Mouse (Mus musculus) urinary bladder, postnatal 4 days (tissue): Measurements from ENCODE around the gene Elfn2.
A peak's percentile ranks its signal among the peaks of the same experiment; 100 is the strongest.

Source experiments
- DNase-seq, 2 experiments: peaks; one replicate each; pipeline ENCODE4 v3.0.0; 2021 to 2022; ENCODE audit warnings: low spot score in 2 of 2

Gene Elfn2

DNA sequence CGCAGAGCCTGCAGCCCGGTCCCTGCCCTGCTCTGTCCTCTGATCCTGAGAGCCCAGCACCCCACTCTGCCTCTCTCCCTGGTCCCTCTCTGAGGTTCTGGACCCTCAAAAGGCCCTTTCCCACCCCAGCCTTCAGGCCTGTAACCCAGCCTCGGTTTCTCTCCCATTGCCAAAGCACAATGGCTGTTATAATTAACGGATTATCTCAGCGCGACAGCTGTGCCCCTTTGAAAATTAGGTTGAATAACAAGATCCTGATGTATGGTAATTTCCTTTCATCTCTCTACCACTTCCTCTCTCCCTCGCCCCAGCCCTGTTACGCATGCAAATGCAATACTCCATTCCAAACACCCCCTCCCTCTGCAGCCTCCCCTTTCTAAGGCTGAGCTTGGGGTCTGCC is 35.1 kb downstream of the Elfn2 start:
- DNase-seq, result no peak

GRCm38 (mm10) chr15:78681781-78682180 is 36.8 kb downstream of the Elfn2 start:
- no peak for DNase-seq

- DNase-seq, result no peak
Observed at GRCm38 (mm10) chr15:78681301-78681700, 37.3 kb downstream of the Elfn2 start.

- no peak for DNase-seq
Observed at GRCm38 (mm10) chr15:78680291-78680690, 38.3 kb downstream of the Elfn2 start.

DNA sequence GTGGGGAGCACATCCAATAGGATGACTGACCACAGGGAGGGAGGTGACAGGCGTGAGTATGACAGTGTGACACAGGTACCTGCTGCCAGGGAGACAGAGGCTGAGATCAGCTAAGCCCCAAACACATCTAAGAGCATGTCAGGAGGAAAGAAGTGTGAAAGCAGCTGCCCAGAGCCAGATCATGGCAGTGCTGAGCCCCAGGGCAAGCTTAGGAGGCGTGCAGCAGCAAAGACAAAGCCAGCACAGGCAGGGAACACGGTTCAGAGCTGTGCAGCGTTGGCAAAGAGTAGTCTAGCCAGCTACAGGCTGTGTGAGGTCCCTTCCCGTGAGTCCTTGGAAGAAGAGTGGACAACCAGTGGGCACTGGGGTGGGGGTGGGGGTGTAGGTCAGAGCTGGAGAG is 40.9 kb downstream of the Elfn2 start:
- no peak for DNase-seq

DNA sequence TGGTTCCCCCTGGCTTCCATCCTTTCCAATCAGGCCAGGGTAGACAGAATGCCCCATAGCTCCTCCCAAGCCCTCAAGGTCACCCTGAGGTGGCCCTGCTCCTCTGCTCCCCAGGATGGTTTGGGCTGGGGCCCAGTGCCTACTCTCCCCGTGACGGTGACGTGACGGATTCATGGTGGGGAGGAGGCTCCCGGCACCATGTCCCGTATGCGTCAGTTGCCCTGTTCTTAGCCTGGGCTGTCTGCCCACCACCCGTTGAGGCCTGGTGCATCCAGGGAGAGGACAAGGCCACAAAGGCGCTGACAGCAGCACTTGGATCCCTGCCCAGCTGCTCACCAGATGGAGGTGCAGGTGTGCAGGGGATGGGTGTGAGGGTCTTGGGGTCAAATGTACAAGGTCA is 41.6 kb downstream of the Elfn2 start:
- no peak for DNase-seq

DNA sequence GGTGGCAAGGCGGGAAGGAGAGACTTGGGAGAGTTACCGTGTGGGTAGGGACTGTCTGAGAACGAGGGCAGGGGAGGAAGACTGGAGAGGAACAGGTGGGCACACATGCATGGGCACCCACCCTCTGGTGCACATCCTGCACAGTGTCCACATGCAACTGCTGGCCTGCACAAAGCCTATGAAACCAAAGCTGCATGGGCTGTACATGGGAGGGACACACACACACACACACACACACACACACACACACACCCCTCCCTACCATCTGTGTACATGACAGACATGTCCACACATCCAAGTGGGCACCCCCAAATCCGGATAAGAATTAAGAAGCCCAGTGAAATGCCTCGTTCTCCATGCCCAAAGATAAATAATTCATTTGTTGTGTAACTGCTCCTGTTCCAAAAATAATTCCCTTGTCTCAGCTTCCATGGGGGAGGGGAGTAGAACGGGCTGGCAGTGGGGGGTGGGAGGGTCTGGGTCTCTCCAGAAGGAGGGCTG is 43.6 kb downstream of the Elfn2 start:
- no peak for DNase-seq

DNA sequence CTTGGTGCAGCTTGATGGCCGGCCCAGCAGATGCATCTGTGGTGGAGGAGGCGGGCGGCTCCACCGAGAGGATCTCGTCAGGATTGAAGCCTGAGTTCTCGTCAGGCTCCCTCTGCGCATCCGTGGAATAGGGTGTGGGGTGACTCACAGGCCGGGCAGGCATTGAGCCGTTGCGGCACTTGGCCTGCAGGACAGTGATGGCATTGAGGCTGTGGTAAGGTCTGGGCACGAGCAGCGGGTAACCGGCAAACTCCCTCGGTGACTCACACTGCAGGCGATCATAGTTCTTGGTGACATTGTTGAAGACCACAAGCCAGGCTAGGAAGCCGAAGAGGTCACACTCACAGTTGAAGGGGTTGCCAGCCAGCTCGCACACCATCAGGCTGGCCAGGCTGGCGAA is 45.1 kb downstream of the Elfn2 start:
- no peak for DNase-seq

DNA sequence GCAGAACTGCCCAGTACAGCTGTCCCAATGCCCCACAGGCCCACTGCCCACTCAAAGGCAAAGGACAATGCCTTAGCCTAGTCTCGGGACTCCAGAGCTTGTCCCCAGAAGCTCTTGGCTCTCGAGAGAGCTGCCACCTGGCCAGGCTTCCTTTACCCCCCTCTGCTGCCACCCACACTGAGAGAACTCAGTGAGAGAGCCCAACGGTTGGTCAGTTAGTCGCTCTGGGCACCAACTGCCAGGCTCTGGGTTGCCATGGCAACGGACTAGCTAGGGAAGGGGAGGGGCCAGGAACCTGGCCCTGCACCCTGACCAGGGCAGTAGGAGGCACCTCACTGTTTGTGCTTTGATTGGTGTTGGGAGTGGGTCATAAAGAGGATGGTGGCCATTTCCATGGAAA is 48.2 kb downstream of the Elfn2 start:
- DNase-seq, result no peak

GRCm38 (mm10) chr15:78669221-78669871 is 49.2 kb downstream of the Elfn2 start:
- DNase-seq, result no peak

DNA sequence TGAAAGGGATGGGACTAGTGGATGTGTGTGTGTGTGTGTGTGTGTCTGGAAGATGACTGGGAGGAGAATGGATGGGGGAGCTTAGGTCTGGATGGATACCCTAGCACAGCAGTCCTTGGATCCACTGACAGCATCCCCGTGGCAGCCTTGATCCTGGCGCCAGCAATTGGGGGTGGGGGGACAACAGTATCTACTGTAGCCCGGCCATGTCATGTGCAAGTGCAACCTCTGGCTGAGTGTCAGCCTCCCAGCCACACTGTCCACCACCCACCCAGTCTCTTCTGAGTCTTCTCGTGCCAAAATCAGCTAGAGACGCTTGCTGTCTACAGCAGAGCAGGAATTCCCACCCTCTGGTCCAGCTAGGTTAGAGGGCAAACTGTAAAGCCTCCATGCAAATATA is 54.3 kb downstream of the Elfn2 start:
- no peak for DNase-seq

DNA sequence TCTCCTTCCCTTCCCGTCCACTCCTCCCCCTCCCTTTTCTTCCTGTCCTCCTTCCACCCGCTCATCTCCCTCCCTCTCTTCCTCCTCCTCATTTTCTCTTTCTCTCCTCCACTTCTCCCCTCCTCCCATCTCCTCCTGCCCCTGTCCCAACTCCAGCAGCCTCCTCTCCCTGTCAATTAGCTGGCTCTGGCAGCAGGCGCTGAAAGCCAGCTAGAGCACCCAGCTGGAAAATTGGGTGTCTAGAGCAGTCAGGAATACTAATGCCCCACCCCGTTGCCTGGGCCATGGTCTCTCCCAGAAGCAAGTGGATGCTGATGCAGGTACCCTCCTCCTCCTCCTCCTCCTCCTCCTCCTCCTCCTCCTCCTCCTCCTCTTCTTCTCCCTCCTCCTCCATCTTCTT is 67.4 kb downstream of the Elfn2 start:
- no peak for DNase-seq

DNA sequence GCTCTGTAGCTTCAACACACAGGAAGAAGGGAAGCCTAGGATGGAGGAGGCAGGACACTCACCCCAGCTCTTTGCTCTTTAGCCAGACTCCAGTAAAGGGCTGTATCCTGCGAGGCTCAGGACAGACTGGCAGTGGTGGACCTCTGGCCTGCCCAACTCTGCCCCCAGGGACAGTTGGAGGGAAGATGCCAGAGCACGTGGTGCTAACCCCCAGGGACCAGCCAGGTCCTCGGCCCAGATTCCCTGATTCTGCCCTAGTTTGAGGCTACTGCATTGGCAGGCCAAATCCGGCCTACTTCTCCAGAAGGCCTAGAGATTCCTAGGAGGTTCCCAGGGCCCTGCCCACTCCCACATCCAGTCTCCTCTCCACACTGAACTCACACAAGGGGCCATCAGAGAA is 70.8 kb downstream of the Elfn2 start:
- DNase-seq, result no peak

- no peak for DNase-seq
Observed at GRCm38 (mm10) chr15:78644606-78645005, 74.0 kb downstream of the Elfn2 start.

DNA sequence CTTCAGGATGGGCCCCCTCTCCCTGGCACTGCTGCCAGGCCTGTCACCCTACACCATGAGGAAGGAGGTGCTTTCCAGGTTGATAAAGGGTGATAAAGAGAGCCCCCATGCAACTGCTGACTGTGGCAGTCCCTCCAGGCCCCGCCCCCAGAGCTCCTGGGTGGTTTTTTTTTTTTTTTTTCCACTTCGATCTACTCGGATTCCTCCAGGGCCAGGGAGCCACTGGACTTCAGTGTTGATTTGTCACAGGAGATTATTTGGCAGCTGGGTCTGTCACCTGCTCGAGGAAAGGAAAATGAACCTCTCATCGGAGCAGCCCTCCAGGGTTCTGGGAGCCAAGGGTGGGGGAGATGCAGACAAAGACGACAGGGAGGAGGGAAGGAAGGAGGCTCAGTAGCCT is 74.9 kb downstream of the Elfn2 start:
- DNase-seq, result no peak

- peak in 1 of 2 experiments; percentile 53 for DNase-seq
Observed at GRCm38 (mm10) chr15:78635231-78635630, 83.3 kb downstream of the Elfn2 start.

DNA sequence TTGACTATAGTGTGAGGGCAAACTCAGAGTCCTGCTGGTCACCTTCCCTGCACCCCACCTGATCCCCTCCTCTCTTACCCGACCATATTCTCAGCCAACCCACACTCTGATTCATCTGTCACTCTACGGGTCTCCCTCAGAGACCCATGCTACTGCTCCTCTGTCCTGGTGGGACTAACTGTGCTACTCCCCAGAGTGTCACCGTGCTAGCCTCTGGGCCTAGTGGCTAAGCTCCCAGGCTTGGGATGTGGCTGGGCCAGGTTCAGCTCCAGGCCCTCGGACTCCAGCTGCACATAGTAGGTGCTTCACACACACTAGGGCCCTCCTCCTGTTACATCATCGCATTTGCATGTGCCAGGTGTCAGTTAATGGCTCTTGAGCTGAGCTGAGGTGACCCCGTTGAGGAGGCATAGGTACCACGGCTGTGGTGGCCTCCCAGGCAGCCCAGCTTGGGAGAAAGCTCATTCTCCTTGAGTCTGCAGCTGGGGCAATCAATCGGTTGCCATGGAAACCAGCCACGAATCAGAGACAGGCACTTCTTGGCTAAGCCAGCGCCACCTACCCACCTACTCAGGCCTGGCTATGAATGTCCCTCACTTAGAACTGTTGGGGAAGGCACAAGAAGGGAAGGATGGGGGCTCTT is 84.4 kb downstream of the Elfn2 start:
- no peak for DNase-seq

- DNase-seq, result no peak
Observed at GRCm38 (mm10) chr15:78633413-78633812, 85.2 kb downstream of the Elfn2 start.

DNA sequence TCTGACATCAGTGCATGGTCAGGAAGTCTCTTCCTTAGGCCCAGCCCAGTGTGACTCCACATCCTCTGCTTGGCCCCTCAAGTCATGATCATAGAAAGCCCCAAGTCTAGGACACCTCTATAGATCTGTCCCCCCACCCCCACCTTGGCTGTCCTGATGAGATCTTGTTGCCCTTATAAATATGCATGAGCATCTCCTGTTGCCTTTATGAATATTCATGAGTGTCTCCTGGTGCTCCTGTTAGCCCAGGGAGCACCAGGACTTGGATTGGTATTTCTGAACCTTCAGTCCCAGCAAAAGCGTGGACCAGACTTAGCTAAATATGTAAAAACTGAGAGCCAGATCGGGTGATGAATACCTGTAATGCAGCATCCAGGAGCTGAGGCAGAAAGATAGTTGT is 86.2 kb downstream of the Elfn2 start:
- no peak for DNase-seq

DNA sequence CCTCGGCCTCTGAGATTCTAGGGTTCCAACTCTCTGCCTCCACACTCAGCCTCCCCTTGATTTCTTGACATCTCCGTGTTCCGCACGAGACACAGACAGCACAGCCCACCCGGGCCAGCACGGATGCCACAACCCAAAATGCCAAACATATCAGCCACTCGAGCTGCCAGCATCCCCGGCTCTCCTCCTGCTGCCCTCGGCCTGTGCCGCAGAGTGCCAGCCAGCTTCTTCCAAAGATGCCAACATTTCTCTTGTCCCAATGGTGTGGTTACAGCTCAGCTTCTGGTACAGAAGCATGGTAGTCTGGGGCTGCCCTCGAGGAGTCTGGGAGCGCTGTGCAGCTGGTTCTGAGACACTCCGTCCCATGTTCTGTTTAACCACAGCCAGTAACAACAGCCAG is 92.3 kb downstream of the Elfn2 start:
- DNase-seq, result no peak

DNA sequence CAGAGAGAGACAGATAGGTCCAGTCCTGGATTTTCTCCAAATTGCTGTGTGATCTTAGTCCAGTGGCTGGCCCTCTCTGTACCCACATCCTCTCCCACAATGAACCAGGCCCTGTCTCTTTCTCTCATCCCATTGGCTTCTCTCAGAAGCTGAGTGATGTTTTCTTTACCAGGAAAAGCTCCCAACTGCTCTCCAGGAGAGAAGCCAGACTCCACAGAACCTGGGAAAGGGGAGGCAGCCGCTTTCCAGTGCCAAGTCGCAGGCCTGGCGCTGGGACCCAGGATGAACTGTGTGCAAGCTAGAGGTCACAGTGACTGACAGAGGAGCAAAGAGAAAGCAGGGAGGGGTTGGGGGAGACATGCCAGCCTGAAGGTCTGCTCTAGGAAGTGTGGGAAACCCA is 93.6 kb downstream of the Elfn2 start:
- no peak for DNase-seq

DNA sequence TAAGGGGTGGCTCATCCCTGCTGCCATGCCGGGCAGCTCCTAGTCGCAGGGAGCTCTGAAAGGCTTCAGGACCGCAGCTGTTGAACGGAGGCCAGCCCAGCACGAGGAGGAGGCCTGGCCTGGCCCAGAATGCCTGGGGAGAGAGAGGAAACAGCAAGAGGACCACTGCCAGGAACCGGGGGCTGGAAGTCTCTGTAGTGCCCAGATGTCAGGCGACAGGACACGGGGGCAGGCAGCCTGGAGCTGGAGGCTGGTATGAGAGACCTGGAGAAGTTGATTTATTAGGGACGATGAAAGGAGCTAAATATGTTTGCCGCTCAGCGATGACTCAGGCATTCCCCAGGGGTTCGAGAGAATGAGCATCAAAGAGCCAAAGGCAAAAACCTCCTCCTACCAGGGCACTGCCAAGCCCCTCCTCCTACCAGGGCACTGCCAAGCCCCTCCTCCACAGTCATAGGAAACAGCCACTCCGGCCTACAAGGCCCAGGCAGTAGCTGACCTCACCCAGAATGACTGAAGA is 94.1 kb downstream of the Elfn2 start:
- DNase-seq, result peak; percentile 75 to 77

DNA sequence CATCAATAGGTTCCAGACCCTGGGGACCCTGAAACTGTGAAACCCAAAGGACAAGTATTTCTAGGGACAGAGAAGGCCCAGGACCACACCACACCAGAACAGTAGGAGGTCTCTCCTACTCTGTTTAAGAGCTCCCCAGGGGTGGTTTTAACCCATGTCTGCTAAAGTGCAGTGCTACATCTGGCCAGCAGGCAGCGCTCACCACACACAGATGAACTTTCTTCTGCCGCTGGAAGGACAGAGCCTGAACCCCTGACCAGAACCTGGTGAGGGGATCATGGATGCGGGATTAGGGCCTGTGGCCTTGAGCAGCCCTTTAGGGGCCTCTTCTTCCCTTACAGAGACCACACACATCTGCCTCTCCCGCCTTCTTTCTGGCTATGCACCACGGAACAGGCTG is 95.1 kb downstream of the Elfn2 start:
- DNase-seq, result peak; percentile 71 to 78
